Mouse (Mus musculus) bone marrow macrophage, adult 2 months (primary cell): ENCODE measurements around the gene Bach2.

Experiments
- CTCF ChIP-seq: IDR thresholded peaks from 2 replicates; pipeline ENCODE4 v1.5.1; 2012; ENCODE audit warnings: low read depth, mild to moderate bottlenecking, low read length, moderate library complexity
- POLR2A ChIP-seq: IDR thresholded peaks from 2 replicates; pipeline ENCODE4 v1.6.1; 2012; ENCODE audit warnings: mild to moderate bottlenecking, low read depth, low read length, borderline replicate concordance

DNA sequence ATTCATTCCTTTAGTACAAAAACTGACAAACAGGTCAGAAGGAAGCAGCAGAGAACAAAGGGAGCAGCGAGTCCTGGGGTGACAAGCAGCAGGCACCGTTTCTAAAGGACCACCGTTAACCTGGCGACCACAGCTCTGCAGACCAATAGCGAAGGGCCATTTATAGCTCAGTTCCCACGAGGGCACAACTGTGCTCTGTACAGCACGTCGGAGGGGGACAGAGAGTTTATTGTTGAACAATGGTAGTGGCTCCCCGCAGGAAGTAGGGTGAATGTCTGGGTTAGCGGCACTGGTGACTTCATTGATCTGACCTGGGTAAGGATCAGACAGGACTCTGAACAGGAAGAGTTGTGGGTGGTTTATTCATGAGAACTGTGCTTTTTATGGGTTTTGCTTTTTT is 112.6 kb downstream of the Bach2 start:
- TF ChIP-seq CTCF (no peak), POLR2A (no peak)
